Mouse (Mus musculus): ENCODE results near the gene Moap1.

Moap1 gene

DNA sequence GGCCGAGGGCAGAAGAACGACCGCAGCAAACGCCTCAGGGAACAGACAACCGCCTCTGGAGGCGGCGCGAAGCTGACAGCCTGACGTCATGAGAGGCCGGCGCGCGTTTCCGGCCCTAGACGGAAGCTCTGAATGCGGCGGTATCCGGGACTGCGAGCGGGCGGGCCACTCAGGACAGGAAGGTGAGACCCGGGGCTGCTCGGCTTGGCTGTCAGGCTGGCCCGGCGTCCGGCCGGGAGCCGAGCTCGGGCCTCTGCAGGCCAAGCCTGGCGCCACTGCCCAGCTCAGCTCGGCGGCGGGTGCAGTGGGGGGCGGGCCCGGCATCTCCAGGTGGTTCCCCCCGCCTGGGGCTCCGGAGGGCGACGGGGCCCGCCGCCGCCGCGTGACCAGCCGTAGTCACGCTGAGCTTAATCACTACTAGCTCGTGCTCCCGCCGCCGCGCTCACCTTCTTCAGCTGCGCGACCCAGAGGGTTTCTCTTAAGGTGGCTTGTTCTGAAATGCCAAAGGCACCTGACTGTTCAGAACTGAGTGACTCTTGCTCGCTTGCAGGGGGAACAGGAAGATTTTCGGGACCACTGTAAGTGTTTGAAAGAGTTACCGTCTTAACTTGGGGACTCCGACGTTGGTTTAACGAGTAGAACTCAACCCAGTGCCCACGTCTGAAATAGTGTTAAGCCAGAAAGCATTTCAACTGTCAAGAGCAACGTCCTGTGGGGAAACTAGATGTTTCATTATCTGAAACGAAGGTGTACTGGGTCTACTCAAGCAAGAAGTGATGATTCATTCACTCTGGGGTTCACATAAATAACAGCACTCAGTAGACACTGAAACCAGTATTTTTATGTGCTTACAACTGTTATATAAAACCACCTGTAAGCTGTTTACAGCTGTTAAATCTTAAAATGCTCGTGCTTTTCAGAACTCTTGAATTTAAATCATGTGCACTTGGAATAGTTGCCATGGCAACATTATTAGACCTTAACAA is at the start of gene Moap1, which contains the start of gene Tmem251:
Moap1 (minus strand) TSS at position 73 of the 986 bp plus-strand sequence.
Tmem251 (plus strand) TSS at position 174 of the 986 bp plus-strand sequence.
- DNase-seq (ENCODE audit: low spot score in 2 of 2): peak; percentile 80 to 86

DNA sequence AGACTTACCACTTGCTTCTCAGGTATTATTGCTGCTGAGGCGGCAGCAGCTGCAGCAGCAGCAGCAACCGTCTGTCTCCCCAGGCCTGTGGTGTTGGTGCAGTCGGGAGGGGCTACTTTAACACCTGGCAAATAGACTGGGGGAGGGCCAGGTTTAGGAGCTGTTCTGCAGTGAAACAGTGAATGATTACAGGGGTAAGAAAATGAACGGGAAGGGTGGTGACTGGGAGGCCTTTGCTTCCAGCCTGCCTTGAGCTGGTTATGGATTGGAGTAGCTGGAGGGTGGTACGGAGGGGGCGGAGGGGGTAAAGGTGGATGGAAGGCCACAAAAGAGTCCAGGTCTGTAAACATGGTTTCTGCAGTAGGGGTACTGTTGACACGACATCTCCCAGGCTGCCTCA is 44.5 kb upstream of the Moap1 start:
- DNase-seq (ENCODE audit: low spot score in 2 of 2): peak; percentile 70 to 75

DNA sequence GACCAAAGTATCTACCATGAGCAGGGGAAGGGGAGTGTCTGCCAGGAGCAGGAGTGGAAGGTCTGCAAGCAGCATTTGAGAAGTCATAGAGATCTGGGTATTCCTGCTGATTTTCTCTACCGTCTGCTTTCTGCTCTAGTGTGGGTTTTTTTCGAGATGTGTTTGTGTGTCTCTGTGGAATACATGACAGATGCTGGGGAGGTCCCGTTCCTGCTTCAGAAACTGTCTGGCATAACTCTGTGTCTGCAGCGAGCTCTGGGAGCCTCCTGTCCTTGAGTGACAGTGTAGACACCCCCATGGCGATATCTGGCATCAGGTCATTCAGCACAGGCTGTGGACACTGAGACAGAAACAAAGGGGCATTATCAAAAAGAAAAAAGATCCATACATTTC is 42.1 kb upstream of the Moap1 start:
- no peak for DNase-seq (ENCODE audit: low spot score in 2 of 2)

DNA sequence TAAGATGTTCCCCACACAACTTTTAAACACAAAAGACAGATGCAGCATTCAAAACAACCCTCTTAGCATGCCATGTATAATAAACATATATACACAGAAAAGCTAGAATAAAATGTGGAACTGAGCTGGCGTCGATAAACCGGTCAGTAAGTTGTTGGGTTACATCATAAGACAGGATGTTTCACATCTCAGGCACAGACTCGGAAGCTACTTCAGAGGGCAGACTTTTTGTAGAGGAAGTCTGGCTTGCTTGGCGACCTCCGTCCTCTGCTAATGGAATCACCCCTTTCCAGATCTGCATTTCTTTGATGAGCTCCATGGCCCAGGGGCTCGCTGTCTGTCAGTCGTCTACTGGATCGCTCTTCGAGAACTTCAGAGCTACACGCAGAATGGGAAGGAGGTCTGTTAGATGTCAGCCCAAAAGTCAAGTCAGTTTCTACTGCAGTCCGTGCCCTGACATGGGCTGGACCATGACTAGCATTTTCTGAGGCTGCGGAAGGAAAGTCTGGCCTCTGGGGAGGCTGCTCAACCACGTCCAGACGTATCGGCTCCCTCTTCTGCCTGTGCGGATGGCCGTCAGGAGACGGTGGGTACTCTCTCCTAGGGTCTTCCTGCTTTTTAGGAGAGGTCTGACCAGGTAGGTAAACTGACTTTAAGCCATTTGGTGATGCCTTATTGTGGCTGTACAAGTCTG is 41.6 kb upstream of the Moap1 start:
- DNase-seq (ENCODE audit: low spot score in 2 of 2): no peak

DNA sequence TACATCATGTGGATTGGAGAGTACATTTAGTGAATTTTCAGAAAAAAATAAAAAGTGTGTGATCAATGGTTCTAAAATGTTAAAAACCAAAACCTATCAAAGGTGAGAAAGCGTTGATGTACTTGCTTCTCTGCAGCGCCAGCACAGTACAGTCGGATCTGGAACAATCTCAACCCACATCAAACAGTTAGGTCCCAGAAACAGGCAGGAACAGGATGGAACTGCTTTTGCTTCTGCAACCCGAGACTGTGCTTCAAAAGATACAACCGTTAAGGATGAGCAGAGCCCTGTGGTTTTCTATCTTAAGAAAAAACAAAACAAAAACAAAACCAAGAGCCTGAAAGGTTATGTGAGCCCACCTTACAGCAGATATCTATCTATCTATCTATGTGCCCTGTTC is 39.4 kb upstream of the Moap1 start:
- DNase-seq (ENCODE audit: low spot score in 2 of 2): peak; percentile 39 to 54

DNA sequence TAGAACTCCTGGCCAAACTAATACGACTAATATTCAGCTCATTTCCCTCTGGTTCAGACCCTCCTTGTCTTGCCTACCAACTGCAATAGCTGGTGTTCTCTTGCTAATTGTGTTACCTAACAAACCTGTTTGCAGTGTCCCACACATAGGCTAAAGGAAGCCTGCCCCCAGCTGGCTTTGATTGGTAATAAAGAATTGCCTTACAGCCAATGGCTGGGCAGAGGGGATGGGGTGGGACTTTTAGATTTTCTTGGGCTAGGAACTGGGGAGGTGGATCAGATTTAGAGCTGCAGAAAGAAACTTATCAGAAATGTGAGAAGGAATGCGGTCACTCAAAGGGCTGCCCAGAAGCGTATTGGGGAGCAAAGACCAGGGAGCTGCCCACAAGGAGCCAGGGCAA is 36.0 kb upstream of the Moap1 start:
- no peak for DNase-seq (ENCODE audit: low spot score in 2 of 2)

DNA sequence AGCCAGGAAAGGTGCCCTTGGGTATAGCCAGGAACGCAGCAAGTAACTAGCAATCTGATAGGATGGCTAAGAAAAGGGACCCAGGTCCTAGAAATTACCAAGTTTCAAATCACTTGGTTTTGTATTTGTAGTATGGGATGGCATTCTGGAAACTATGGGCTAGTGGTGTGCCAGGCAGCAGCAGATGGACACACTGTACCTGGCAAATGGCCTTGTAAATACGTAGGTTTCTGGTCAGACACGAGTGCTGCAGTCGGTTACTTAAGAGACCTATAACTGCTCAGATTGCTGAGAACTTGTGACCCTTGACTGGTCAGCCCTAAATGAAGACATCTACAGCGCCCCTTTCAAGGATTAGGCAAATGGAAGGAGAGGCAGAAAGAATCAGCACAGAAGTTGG is 34.7 kb upstream of the Moap1 start:
- DNase-seq (ENCODE audit: low spot score in 2 of 2): no peak

DNA sequence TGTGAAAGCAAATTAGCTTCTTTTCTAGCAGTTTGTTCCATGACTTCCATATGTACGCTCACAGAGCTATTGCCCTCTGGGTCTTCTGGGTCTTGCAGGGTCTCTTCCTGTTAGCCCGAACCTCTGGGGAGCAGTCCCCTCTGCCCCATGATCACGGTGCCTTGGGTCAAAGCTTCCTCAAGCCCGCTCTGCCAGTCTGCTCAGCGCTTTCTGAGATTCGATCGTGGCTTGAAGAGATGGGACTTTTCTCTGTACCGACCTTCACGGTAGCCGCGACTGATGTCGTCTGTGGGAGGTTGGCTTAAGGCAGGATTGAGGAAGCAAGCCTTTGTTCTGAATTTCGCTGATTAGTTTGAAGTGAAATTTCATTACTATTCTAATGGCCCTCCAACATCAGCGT is 32.6 kb upstream of the Moap1 start:
- no peak for DNase-seq (ENCODE audit: low spot score in 2 of 2)

DNA sequence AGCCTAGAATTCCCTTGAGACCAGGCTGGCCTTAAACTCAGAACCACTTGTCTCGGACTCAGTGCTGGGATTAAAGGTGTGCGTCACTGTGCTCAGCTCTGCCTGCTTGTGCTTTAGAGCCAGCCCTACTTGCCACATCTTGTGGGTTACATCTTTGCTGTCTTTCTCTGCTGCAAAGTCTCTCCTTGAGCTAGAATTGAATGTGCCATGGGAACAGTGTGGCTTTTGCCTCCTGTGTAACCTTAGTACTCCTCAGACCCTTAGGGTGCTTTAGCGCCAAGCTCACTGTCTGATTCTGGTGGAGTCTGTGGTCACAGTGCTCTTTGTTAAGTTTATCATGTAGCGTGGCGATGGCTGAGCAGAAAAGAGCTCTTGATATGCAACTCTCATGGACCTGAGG is 29.2 kb upstream of the Moap1 start:
- DNase-seq (ENCODE audit: low spot score in 2 of 2): no peak

DNA sequence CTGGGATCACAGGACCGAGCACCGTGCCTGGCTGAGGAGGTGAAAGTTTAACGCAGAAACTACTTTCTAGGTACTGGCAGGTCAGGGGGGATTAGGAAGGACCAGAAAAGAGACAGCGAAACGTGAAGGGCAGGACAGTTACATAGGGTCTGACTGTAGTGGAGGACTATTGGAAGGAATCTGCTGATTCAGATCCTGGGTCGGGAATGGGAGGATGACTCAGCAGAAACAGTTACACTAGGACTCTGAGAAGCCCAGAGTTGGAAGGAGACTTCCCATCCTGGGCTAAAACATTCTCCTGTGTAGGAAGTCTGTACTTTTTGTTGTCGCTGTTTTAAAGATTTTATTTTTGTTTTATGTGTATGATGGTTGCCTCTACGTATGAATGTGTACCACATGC is 28.1 kb upstream of the Moap1 start:
- DNase-seq (ENCODE audit: low spot score in 2 of 2): no peak

DNA sequence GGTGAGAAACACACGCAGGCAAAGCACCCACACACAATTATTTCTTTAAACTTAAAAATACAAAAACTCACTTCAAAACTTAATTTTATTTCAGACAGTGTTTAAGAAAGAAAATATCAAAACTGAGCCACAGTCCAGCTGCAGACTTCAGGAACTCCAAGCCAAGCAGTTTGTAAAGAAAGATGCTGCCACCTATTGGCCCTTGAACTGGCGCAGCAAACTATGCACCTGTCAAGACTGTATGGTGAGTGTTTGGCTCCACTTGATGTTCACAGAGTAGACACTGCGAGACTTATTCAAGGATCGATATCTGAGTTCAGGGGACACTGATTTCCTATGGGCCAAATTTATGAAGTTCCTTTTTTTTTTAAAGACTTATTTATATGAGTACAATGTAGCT is 25.5 kb upstream of the Moap1 start:
- no peak for DNase-seq (ENCODE audit: low spot score in 2 of 2)

DNA sequence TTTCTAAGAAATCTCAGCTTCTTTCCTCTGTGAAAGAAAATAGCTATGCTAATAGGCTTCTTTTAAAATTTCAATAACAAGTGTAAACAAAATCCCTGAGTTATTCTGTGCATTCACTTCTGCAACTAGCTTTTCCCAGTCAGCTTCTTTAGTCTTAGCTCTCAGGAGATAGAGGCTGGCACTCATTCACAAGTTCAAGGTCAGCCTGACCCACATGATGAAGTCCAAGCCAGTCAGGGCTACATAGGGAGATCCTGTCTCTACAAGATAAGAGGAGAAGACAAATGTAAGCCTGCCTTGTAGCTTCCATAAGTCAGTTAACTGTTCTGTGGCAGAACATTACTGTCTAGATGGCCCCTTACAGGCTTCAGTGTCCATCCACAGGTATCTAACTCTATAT is 20.2 kb upstream of the Moap1 start:
- DNase-seq (ENCODE audit: low spot score in 2 of 2): no peak

DNA sequence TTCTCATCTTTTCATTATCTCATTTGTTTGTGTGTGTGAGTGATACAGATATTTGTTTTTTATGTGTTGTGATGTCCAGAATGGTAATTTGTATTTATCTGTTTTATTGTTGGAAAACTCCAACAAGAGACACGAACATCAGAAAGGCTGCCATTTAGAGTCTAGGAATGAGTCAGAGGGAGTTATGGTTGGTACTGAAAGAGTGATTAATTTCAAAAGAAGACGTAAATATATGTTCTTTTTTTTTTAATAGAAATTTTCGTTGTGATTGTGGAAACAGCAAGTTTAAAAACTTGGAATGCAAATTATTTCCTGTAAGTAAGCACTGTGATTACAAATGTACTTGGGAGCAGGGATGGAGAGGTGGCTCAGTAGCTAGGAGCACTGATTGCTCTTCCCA is 18.2 kb upstream of the Moap1 start:
- no peak for DNase-seq (ENCODE audit: low spot score in 2 of 2)

DNA sequence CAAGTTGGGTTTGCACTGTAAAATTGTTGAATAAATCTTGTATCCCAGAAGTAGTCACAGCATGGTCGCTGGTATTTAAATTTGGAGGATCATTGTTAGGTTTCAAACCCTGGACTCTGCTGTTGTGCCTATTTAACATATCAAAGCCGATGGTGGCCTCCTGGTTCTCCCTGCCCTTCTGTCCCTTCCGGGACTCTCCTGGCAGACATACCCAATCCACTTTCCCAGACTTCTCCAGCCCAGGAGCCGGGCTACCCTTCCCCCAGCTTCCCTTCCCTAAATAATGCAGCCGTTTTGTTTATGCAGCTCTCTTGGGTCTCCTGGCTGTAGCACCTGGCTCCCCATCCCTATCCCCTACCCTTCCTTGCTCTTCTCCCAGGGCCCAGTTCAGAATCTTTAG is 15.5 kb upstream of the Moap1 start:
- DNase-seq (ENCODE audit: low spot score in 2 of 2): no peak

DNA sequence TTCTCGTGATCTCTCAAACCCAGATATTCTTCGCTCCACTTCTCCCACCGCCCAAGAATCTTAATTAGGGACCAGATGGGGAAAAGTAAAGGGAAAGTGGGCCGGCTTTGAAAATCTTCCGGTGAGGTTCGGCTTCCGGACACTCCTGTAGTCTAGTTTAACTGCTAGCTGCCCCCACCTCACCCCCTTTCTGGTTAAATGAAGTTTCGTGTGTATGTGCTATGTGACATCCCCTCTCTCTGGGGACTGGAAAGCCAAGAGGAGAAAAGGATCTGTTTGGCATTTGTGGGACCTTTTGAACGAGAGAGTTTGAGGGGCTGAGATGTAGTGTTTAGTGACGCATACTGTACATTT is 14.9 kb upstream of the Moap1 start, which contains the start of gene Gm20604:
Gm20604 (minus strand) TSS at position 270 of the 354 bp plus-strand sequence.
- no peak for DNase-seq (ENCODE audit: low spot score in 2 of 2)

DNA sequence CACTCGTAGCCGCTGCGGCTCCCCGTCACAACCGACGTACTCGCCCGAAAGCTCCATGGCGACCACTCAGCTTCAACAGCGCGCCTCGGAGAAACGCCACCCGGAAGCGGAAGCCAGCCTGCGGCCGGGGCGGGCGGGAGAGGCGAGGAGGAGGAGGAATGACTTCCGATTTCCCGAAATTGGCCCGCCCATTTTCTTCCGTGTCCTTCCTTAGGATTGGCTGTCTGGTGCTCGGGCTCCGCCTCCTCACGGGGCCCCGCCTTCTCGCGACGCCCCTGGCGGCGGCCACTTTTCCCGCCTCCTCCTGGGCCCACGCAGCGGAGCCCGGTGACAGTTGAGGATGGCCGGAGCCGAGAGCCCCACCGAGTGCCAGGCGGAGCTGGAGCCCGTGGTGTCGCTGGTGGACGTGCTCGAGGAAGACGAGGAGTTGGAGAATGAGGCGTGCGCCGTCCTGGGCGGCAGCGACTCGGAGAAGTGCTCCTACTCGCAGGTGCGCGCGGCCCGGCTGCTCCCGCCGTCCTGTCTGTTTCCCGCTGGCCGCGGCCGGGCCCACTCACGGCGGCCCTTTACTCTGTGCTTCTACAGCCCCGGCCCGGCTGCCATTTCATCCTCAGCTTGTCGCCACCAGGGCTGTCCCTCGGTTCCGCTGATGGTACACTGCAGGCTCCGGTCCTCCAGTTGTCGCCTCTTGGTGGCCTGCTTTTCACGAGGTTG is 14.4 kb upstream of the Moap1 start, which contains the start of the genes Gm28051, Gon7 and Ubr7:
Gm28051 (minus strand) TSS at position 77 of the 714 bp plus-strand sequence.
Gon7 (minus strand) TSS at position 115 of the 714 bp plus-strand sequence.
Ubr7 (plus strand) TSS at position 279 of the 714 bp plus-strand sequence.
- peak; percentile 93 to 94 for DNase-seq (ENCODE audit: low spot score in 2 of 2)

DNA sequence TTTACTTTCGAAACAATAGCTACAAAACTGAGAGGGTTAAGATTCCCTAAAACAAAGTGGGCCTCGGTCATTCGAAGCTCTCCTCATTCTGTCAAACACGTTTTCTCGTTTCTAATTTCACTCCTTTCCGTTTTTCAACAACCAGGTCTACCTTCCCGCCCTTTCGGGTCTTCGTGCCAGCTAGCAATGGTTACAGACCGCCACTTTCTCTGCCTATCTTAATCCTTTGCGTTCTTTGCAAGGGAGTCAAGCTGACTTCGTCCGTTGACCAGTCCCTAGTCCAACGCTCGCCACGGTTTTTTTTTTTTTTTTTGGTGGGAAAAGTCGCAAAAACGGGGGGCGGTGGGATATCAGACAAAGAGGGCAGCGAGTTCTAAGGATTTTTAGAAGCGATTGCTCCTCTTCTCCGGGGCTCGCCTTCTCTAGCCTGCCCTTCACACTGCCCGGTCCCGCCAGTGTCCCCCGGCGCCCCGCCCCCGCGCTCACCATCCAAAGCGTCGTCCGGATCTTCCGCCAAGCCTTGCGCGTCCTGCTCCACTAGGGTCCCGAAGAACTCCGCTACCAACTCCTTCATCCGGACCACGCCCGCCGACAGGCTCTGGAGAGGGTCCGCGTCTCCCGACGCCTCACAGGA is 13.7 kb upstream of the Moap1 start:
- DNase-seq (ENCODE audit: low spot score in 2 of 2): no peak

DNA sequence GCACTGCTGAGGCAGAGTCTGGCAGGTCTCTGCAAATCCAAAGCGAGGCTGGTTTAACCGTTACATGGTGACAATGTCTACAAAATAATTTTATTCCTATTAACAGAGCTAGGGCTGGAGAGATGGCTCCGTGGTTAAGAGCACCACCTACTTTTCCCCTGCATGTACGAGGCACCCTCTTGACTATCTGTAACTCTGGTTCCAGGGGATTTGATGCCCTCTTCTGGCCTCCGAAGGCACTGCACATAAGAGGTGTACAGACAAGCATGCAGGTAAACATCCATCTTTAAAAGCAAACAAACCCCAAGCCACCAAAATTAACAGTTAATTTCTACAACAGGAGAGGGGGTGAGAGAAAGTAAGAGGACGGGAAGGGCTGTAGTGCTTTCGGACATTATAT is 12.8 kb upstream of the Moap1 start:
- peak; percentile 43 to 48 for DNase-seq (ENCODE audit: low spot score in 2 of 2)

DNA sequence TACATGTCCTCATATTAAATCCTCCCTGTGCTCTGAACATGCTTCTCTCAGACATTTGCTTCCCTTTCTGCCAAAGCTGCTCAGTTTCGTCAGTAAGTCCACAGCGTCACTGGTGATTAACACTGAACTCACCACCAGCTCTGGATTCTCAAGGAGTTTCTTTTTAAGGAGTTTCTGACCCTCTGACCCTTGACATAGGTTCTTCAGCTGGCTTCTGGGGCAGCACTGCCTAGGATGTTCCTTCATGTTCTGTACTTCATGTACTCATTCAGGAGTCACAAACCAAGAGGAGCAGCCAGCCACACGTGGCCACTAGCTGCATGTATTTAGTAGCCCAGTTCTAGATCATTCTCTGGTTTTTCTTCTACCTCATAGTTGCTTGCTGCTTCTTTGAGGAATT is 4.8 kb upstream of the Moap1 start:
- no peak for DNase-seq (ENCODE audit: low spot score in 2 of 2)

DNA sequence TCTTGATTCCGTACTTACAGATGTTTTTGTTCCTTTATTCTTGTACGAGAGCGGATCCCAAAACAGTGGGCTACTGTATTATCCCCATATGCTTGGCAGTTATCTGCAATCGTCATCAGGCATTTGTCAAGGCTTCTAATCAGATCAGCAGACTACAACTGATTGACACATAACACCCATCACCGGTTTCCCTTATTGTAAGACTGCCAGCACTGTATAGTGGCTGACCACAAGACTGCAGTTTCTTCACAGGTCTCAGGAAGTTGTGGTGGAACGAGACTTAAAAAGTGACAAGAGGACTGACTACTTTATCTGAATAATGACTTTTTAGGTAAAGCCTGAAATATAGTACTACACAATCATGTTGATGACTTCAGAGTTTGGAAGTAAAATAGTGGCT is 1.4 kb upstream of the Moap1 start:
- DNase-seq (ENCODE audit: low spot score in 2 of 2): no peak

DNA sequence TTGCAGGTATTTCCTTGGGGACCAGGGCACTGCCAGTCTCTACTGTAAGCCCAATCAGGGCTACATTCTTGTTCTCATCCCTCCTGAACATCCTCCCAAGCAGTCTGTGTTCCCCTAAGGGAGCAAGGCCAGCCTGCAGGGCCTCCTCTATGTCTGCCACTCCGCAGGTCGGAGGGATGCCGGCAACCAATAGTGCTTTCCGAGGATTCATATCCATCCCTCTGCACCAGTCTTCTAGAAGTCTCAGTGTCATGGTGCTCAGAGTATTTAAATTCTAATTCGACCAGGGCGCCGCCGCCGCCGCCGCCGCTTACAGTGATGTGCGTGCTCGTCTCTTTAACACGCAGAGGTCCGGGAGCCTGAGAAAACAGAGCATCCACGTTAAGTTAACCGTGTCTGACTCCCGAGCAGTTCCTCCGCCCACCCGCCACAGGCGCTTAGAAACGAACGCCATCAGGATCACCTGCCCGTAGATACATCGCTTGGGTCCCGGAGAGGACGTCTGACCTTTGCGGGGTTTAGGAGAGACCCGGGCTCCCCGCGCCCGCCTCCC is 349 bp downstream of the Moap1 start:
- DNase-seq (ENCODE audit: low spot score in 2 of 2): no peak

All from thymus, postnatal 10 days (tissue).